Mouse (Mus musculus): ENCODE measurements at regions not wholly inside any gene's neighbourhood (a gene's known extent, or its start where the extent isn't known, plus 50 kb on each side); places are given as distances from the start of the nearest gene placed in this dataset.

GRCm38 (mm10) chr12:59970775-59971174 is 751.2 kb upstream of the Fbxo33 start:
- DNase-seq (ENCODE audit: low spot score in 2 of 2): no peak
- intact Hi-C loops (cut with DNase I): no loop called here

- intact Hi-C loops (cut with DNase I): no loop called here
Observed at GRCm38 (mm10) chr12:59969948-59970347, 750.4 kb upstream of the Fbxo33 start.

DNA sequence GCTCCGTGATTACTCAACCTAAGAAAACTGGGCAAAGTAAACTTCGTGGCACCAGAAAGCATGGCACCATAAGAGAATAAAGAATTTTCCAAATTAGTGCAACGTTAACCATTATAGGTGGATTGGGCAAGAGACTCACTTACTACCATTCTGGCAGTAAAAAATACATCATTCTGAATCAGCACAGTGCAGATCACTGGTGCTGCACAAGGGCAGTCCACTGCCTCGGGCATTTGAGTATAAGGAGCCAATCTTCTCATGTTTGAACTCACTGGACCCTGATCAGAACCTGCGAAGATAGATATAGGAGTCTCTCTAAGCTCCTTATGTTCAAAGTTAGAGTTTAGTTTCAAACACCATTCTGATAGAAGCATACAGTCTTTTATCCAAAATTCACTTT is 747.7 kb upstream of the Fbxo33 start:
- no peak for DNase-seq (ENCODE audit: low spot score in 2 of 2)
- intact Hi-C loops (cut with DNase I): no loop called here

More at GRCm38 (mm10) chr12:59969948-59970347, 750.4 kb upstream of the Fbxo33 start:
- peak in 1 of 2 experiments; percentile 7 for DNase-seq (ENCODE audit: low spot score in 2 of 2)

DNA sequence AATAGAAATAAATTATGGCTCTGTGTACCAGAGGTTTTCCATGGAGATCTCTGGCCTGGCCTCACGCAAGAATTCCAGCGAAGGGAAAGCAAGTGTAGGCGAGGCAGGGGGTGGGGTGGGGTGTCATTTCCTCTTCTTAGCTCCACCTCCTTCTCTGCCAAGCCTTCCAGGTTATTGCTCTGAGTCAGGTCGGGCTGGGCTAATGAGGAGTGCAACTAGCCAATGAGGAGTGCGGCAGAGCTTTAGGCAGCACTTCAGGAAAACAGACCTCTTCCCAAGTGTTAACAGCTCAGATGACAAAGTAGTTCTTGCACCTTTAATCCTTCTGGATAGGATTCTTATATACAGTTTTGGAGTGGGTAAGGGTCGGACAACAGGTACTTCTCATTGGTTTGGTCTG is 741.6 kb upstream of the Fbxo33 start:
- DNase-seq (ENCODE audit: low spot score in 2 of 2): no peak
- intact Hi-C loops (cut with DNase I): no loop called here

DNA sequence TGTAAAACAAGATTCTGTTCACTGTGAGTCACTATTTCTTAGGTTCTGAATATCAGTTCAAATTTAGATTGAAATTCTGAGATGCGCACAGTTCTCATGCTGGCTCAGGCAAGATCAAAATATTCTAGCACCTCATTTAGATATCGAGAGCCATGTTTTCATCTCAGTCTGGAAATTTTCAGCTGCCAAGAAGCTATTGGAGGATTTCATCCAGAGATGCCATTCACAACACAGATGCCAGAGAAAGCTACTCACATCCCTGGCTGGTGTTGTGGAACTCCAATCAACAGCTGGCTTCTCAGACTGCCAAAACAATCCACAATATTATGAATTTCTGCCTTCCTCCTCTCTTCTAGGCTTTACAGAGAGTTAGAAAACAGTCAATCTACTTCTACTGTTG is 712.9 kb upstream of the Fbxo33 start:
- peak; percentile 20 to 54 for DNase-seq (ENCODE audit: low spot score in 2 of 2)
- intact Hi-C loops (cut with DNase I): no loop called here

GRCm38 (mm10) chr12:59925071-59925470 is 705.5 kb upstream of the Fbxo33 start:
- no peak for DNase-seq (ENCODE audit: low spot score in 2 of 2)
- intact Hi-C loops (cut with DNase I): no loop called here

DNA sequence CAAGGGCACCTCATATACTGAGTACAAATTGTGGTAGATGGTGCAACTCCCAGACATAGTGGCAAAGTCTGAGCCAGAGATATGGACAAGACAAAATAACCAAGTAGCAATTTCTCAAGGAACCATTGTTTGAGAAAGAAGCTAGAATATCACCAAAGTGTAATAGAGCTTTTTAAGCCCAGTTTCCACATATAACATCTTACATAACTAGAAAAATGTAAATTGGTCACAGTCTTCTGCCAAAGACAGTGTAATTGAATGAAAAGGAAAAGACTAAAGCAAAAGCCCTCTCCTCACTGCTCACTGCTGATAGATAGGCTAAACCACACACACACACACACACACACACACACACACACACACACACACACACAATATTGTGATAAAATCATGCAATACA is 679.4 kb upstream of the Fbxo33 start:
- DNase-seq (ENCODE audit: low spot score in 2 of 2): peak in 1 of 2 experiments; percentile 2
- intact Hi-C loops (cut with DNase I): no loop called here

- DNase-seq (ENCODE audit: low spot score in 2 of 2): no peak
- intact Hi-C loops (cut with DNase I): no loop called here
Observed at GRCm38 (mm10) chr12:59890973-59891372, 671.4 kb upstream of the Fbxo33 start.
